Mouse (Mus musculus): ENCODE data around the gene Slc44a5.

The Slc44a5 gene

DNA sequence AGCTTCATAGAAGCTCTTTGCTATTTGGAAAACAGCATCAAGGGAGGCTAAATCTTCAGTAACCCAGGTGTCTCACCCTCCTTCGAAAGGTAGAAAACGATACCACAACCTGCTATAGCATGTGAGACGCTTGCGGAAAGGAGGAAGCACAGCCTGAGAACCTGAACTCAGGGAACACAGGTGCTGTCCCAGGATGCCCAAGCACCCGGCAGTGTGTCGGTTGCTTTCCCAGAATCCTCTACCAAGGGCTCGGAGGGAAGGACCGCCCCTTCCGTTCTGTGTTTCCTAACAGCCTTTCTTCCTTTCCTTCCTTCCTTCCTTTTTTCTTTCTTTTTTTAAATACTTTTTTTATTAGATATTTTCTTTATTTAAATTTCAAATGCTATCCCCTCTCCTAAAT, 326.8 kb downstream of the Slc44a5 start:
- no peak for DNase-seq (ENCODE audit: low spot score)

DNA sequence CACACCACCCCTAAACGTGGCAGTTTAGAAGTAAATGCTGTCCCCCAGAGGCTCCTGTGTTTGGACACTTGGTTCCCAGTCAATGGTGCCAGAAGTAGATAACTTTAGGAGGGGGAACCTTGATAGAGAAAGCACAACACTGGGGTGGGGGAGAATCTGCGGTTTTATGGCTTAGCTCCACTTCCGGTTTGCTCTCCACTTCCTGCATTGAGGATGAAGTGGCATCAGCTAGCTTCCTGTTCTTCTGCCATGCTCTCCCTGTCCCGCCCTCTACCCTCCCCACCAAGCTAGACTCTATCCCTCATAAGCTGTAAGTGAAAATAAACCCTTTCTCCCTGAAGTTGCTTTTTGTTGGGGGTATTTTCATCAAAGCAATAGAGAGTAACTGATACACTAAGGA, 327.9 kb downstream of the Slc44a5 start:
- no peak for DNase-seq (ENCODE audit: low spot score)

GRCm38 (mm10) chr3:154305163-154305884, 332.1 kb downstream of the Slc44a5 start:
- no peak for DNase-seq (ENCODE audit: low spot score)

- DNase-seq (ENCODE audit: low spot score), result peak; percentile 65
Observed at GRCm38 (mm10) chr3:154317651-154318248, 344.5 kb downstream of the Slc44a5 start.
